Mouse (Mus musculus) megakaryocyte-erythroid progenitor cell, adult 5-6 weeks (primary cell): ENCODE data around the gene Foxp4. TPM values are rescaled to one million over a fixed set of nuclear protein-coding genes. Genes with fewer than 3 reads are reported as not detected.

Experiments
- ATAC-seq: replicated peaks from 2 replicates; pipeline ENCODE4 v1.8.0; 2016; ENCODE audit warnings: mild to moderate bottlenecking, inconsistent platforms; ENCODE audit not compliant: severe bottlenecking, poor library complexity, low FRiP score, low TSS enrichment
- total RNA-seq, 2 experiments: library from RNA; stranded (forward) in 1 of 2; stranded (reverse) in 1 of 2; fragments of 200-1000, 215-1000 nt in 1 of 2; fragments of >200 nt in 1 of 2; fragmentation: Nextera tagmentation in 1 of 2; gene quantifications; 2 replicates each; pipeline ENCODE4 v1.2.3; 2014 to 2017

The Foxp4 gene
- total RNA-seq, 2 experiments from 2014 or later = 0.66 to 23.6 TPM

GRCm38 (mm10) chr17:47937926-47938600, 13.6 kb upstream of the Foxp4 start:
- no peak for ATAC-seq

DNA sequence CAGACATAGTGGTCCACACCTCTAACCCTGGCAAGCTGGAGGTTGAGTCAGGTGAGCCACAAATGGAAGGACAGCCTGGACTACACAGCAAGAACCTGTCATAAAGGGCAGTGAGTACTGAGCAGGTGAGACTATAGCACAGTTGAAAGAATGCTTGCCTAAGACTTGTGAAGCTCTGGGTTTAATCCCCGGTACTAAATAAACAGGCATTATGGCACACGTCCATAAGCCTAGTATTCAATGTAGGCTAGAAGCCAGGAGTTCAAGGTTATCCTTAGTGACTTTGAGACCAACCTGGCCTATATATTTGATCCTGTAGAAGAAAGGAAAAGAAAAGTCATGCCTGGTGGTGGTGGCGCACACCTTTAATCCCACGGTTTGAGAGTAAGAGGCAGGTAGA, 12.1 kb upstream of the Foxp4 start:
- no peak for ATAC-seq

- ATAC-seq = no peak
These were observed 5.0 kb upstream of the Foxp4 start for GRCm38 (mm10) chr17:47929431-47929830.

DNA sequence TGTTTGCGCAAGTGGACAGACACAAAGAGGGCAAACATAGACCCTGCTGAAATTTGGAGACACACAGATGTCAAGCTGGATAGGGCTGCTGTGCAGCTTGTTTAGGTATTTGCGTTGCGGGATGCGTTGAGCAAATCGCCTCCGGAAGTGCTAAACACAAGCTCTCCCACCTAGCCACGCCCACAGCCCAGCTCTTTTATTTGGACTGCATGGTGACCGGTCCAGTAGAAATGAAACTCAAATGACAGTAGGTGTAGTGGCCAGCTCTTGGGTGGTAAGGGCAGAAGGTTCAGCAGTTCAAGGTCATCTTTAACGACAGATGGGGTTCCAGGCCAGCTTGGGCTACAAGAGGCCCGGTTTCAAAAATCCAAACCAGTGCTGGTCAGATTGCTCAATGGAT, 1.5 kb upstream of the Foxp4 start:
- no peak for ATAC-seq

- no peak for ATAC-seq
These were observed 988 bp upstream of the Foxp4 start for GRCm38 (mm10) chr17:47925340-47925926.

DNA sequence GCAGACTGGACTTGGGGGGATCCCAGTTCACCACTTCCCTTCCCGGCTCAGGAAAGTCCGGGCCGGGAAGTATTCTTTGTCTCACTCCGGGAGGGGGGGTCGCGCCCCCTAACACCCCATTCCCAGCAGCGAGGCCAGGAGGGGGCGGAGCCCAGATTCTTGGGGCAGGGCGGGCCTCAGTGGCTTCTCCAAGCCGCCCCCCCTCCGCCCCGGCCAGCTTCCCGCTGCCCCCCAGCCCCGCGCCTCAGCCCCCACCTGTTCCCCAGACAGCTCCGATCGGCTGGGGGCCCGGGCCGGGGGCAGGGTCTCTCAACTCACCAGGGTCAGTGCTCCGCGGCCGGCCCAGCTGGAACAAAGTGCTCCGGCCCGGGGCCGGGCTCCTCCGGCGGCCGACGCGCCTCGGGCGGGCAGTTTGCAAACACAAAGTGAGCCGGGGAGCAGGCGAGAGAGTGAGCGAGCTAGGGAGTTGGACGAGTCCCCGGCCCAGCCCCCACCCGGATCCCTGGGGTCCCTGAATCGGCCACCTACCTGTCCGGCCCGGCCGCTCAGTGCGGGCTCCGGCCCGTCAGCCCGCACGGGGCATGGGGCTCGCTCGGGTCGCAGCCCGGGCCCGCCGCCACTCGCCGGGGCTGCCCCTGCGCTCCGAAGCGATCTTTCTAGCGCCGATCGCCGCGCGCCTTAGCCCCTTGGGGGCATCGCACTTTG, 615 bp downstream of the Foxp4 start:
- ATAC-seq = no peak

GRCm38 (mm10) chr17:47923011-47923677, 1.3 kb downstream of the Foxp4 start:
- ATAC-seq = peak; percentile 16; the same call in 1 of the 2 replicates

- ATAC-seq = no peak
These were observed 1.9 kb downstream of the Foxp4 start for GRCm38 (mm10) chr17:47922579-47922978.

- ATAC-seq = no peak
These were observed 2.3 kb downstream of the Foxp4 start for GRCm38 (mm10) chr17:47922116-47922515.

- ATAC-seq = no peak
These were observed 3.2 kb downstream of the Foxp4 start for GRCm38 (mm10) chr17:47921136-47921665.

DNA sequence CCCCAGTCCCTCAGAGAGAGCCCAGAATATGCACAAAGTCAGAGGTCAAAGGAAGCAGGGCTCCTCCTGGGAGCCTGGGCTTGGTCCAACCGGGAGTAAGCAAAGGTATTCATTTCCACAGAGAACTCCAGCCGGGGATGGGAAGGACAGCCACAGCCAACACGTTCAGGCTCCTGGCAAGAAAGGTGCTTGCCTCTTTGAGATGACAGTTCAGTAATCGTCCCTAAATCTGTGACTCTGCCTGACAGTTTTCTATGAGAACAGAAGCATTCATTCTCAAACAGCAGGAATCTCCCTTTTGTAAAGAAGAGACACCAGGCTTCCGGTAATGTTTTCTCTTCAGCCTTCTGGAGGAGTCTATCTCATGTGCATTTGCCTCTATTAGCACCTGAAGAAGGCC, 4.6 kb downstream of the Foxp4 start:
- no peak for ATAC-seq

GRCm38 (mm10) chr17:47917907-47918306, 6.5 kb downstream of the Foxp4 start:
- no peak for ATAC-seq

DNA sequence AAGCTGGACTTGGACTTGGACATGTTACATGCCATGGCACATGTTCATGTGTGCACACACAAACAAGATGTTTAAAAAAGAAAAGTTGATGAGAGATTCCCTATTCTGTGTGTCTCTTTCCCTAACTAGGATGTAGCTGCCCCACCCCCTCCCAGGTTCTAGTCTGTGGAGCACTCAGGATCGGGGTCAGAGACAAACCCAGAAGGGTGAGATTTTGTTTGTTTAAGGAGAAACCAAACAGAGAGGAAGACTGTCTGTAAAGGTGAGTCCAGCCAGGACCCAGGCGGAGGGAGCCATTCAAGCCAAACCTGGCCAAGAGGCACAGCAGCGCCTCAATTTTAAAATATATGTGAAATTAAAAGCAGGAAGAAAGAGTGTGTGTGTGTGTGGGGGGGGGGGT, 7.2 kb downstream of the Foxp4 start:
- ATAC-seq = no peak

GRCm38 (mm10) chr17:47914676-47915219, 9.7 kb downstream of the Foxp4 start:
- ATAC-seq = no peak

- ATAC-seq = peak; percentile 93
These were observed 15.1 kb downstream of the Foxp4 start for GRCm38 (mm10) chr17:47909091-47910001.

DNA sequence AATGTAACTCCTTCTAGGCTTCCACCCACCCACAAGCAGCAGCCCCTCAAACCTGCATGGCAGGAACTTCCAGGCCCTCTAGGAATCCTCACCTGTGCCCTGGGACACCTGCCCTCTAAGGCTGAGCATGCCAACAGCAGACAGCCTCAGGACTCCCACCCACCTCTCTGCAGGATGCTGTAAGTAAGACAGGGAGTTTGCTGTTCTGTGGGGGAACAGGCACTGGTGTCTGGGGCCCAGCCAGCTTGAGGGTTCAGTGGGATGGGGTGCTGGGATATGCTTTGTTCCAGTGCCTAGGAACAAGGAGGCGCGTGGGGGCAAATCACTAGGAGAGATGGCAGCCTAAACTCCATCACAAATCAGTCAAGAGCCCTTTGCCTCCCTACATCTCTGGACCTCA, 16.4 kb downstream of the Foxp4 start:
- ATAC-seq = no peak

GRCm38 (mm10) chr17:47907366-47907920, 17.0 kb downstream of the Foxp4 start:
- no peak for ATAC-seq

- no peak for ATAC-seq
These were observed 20.4 kb downstream of the Foxp4 start for GRCm38 (mm10) chr17:47903846-47904680.
